Mouse (Mus musculus) cerebellum, adult 11-12 months (tissue): ENCODE results near the gene Ddx39b.
"Not testable (repeated sequence)": the region's sequence is repeated elsewhere in the genome, so short reads cannot be mapped to it uniquely, and the experiment has no call there.

Experiments used
- DNase-seq: peaks from one replicate; pipeline ENCODE4 v3.0.0; 2022

Gene Ddx39b

GRCm38 (mm10) chr17:35262664-35263522 lies 21.3 kb downstream of the Ddx39b start, which contains the start of gene H2-D1:
H2-D1 (plus strand) TSS chr17:35262730.
- peak; percentile 90 for DNase-seq

- DNase-seq, result no peak
These were observed 22.0 kb downstream of the Ddx39b start for GRCm38 (mm10) chr17:35263523-35263883.

- no peak for DNase-seq
These were observed 26.0 kb downstream of the Ddx39b start for GRCm38 (mm10) chr17:35267399-35268086.

- DNase-seq, result no peak
These were observed 28.3 kb downstream of the Ddx39b start for GRCm38 (mm10) chr17:35269653-35270347.

GRCm38 (mm10) chr17:35272249-35272648 lies 30.7 kb downstream of the Ddx39b start:
- DNase-seq, result no peak

- DNase-seq, result peak; percentile 64
These were observed 33.2 kb downstream of the Ddx39b start for GRCm38 (mm10) chr17:35274770-35275169.

GRCm38 (mm10) chr17:35276304-35276864 lies 34.8 kb downstream of the Ddx39b start:
- no peak for DNase-seq

GRCm38 (mm10) chr17:35278049-35278448 lies 36.5 kb downstream of the Ddx39b start:
- no peak for DNase-seq

- DNase-seq, result no peak
These were observed 37.6 kb downstream of the Ddx39b start for GRCm38 (mm10) chr17:35278957-35279688.

- no peak for DNase-seq
These were observed 38.7 kb downstream of the Ddx39b start for GRCm38 (mm10) chr17:35280276-35280675.

GRCm38 (mm10) chr17:35285431-35285830 lies 43.9 kb downstream of the Ddx39b start:
- no peak for DNase-seq

GRCm38 (mm10) chr17:35295796-35296195 lies 54.2 kb downstream of the Ddx39b start:
- not testable (repeated sequence) for DNase-seq

GRCm38 (mm10) chr17:35300261-35300945 lies 58.9 kb downstream of the Ddx39b start:
- DNase-seq, result not testable (repeated sequence)

- DNase-seq, result peak; percentile 60
These were observed 60.2 kb downstream of the Ddx39b start for GRCm38 (mm10) chr17:35301645-35302258.

- no peak for DNase-seq
These were observed 61.7 kb downstream of the Ddx39b start for GRCm38 (mm10) chr17:35303271-35303670.
